Mouse (Mus musculus) c-Kit-negative CD71-positive TER-119-positive erythroid progenitor cells, embryonic 14.5 days (primary cell): ENCODE measurements around the gene Sema6d.

ENCODE experiments used
- DNase-seq: peaks from one replicate; pipeline ENCODE4 v3.0.0-alpha.2; 2013; ENCODE audit warnings: low read depth, low spot score

Sema6d gene

GRCm38 (mm10) chr2:124554751-124555415, 465.1 kb downstream of the Sema6d start:
- DNase-seq = no peak

GRCm38 (mm10) chr2:124556861-124557499, 467.2 kb downstream of the Sema6d start:
- no peak for DNase-seq

GRCm38 (mm10) chr2:124558021-124558420, 468.3 kb downstream of the Sema6d start:
- DNase-seq = no peak

DNA sequence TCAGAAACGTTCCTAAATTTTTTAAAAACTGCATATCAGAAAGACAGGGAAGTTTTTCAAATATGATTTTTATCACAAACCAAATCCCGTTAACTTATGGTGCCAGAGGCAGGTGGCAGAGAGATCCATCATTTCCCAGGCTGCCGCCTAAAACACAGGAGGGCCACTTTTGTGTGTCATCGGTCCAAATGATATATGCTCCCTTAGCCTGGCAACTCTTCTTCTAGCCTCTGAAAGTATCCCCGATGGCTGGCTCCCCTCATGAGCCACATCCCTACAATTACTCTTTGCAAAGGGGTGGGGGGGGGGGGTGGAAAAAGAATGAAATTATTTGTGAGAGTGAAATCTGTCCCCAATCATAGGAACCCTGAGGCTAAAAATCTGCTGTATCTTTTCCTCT, 471.9 kb downstream of the Sema6d start:
- no peak for DNase-seq

- no peak for DNase-seq
These were observed 472.3 kb downstream of the Sema6d start for GRCm38 (mm10) chr2:124562091-124562490.

GRCm38 (mm10) chr2:124563759-124564158, 474.0 kb downstream of the Sema6d start:
- DNase-seq = no peak

DNA sequence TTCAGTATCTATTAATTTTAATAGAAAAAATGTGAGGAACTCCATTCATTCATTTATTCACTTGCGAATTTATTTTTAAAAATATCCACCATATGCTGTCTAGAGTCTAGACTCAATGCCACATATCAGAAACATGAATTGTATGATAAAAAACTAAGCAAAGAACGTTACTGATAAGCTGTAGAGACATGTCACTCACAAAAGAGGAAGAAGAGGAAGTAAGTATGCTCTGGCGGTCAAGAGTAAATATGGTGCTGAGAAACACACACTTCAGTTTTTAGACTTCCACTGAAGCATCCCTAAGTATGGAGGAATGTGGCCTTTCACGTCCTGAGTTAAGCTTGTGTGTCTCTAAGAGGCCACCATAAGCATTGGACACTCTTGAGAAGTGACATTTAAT, 484.0 kb downstream of the Sema6d start:
- DNase-seq = no peak

DNA sequence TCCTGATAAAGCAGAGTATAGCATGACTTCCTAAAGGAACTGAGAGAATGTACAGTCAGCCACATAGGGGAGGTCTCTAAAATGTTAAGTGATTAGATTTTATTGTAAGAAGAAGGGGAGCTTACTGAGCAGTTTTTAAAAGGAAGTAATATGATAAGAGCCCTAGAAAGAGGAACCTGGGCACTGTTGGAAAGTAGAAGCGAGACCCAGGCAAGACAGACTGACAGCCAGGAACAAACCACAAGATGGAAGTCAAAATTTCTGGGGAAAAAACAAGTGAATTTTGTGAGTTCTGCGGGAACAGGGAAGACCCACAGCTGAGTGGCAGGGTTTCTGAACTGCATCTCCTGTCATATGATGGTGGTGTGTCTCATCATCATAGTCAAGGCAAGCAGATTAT, 486.3 kb downstream of the Sema6d start:
- DNase-seq = no peak

- DNase-seq = no peak
These were observed 493.8 kb downstream of the Sema6d start for GRCm38 (mm10) chr2:124583561-124583960.

GRCm38 (mm10) chr2:124592750-124593149, 503.0 kb downstream of the Sema6d start:
- DNase-seq = no peak

GRCm38 (mm10) chr2:124599014-124599413, 509.2 kb downstream of the Sema6d start:
- DNase-seq = no peak

DNA sequence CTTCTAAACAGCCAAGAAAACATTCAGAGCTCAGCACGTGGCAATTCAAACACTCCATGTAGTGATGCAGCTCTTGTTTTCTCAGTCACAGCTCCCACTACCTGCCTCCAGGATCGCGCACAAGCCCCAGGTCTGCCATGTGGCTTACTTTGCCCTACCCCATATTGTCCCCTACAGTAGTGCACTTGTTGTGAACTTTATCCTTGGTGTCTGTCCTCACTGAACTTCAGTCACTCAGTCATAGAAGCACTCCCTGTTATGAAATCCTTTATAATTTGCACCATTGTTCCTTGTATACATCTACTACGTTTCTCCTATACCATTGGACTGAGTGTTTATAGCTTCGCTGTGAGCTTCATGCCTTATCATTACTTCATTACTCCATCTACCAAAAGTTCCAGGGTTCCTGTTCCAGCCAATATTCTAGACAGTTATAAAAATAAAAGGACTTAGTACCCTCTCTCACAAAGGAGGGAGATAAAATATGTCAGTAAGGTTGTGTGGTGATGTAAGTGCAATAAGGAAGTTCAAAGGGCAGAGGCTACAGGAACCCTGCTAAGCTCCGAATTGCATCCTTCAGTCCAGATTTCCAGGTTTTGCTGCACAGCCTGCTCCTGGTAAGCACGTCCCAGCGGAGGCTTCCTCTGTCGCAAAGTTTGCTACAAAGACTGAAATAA, 512.1 kb downstream of the Sema6d start:
- DNase-seq = no peak

DNA sequence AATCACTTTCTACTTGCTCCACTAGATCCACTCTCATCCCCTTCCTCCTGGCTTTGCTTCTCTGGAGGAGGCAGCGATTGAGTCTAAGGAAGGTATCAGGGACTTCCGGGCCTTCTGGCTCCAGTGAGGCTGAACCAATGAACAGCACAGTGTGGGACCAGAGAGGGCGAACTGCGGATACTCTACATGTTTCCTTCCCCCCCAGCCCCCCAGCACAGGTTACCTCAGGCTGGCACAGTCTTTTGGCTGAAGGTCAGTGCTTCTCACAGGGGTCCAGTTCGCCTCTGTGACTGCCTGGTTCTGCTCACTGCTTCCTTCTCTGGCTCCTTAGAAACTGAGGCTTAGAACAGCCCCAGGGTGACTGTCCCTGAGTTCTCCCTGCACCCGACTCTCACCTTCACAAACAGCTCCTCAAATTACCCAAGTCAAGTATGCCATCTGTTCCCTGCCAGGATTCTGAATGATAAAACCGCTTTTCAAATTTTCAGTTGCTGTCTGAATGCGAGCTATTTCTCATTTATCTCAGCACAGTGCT, 512.7 kb downstream of the Sema6d start:
- DNase-seq = no peak

DNA sequence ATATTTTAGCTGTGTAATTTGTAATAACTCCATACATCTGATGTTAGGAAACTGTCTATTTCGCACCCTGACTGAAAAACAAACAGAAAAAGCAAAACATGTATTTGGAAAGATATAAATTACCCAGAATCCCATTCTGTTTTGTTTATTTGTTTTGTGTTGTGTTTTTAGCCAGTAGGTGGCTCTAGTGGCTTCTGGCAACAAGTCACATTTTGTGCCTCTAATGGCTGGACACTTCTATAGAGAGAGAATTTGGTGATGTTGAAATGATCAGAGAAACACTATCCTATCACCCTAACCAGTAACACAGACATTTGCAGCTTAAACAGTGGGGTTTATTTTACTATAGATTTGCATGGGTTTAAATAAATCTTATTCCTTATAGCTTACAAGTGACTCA, 515.6 kb downstream of the Sema6d start:
- no peak for DNase-seq

DNA sequence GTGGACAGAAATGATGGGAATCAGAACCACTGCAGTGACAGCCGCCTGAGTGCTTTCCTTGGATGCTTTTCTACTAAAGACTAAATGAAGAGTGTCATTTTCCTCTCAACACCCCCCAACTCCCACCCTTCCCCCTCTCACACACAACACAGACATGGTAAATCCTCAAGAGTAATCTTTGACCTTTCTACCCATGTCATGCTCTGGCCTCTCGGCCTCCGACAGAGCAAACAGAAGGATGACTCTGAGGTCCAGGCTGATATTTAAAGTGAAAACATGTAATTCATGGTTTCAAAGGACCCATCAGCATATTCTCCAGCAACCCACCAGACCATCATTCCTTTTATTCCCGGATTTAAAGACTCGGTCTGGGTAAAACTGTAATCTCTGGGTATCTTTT, 518.2 kb downstream of the Sema6d start:
- DNase-seq = no peak

DNA sequence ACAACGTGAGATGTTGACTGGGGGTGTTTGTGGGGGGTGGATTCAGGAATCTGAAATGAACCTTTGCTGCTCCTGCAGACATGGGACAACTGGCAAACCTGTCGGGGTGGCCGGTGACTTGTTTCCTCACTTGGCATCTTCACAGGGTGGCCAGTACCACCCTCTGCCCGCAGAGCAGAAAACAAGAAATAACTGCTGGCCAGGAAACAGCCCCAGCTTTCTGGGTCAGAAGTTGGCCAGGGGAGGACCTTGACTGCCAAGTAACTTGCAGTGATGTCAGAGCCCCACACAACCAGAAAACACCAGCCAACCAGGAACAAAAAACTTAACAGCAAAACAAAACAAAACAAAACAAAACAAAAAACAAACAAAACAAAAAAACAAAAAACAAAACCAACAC, 518.8 kb downstream of the Sema6d start:
- DNase-seq = no peak

DNA sequence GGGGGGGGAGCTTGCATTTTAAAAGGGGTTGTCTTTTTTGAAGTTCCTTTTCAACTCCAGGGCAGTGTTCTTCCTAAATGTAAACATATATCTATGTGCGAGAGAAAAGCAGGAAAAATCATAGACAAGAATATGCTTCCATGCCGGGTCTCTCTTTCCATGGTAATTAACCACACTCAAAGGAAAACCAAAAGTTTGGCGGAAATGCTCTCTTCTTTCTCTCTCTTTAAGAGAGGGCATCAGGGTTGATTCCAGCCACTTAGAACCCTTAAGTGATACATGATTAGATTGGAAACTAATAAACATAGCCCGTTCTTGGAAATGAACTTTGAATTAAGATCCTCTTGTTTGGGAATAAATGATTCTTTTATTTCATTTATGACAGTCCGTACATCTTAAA, 519.2 kb downstream of the Sema6d start:
- no peak for DNase-seq

GRCm38 (mm10) chr2:124609711-124610585, 520.2 kb downstream of the Sema6d start:
- DNase-seq = no peak

GRCm38 (mm10) chr2:124610586-124611105, 520.9 kb downstream of the Sema6d start:
- no peak for DNase-seq

GRCm38 (mm10) chr2:124611226-124611625, 521.5 kb downstream of the Sema6d start:
- no peak for DNase-seq

GRCm38 (mm10) chr2:124612276-124612675, 522.5 kb downstream of the Sema6d start:
- no peak for DNase-seq
